Mouse (Mus musculus) lung, adult 2 months (tissue): ENCODE data around the gene Iqcf5.

Experiments
- CTCF ChIP-seq: fragments of 200-500 bp; IDR thresholded peaks from 2 replicates; pipeline ENCODE4 v1.5.1; 2011; ENCODE audit warnings: mild to moderate bottlenecking, low read length, control low read depth; ENCODE audit not compliant: insufficient read depth
- POLR2A ChIP-seq: fragments of 200-500 bp; IDR thresholded peaks from 2 replicates; pipeline ENCODE4 v1.6.1; 2011; ENCODE audit warnings: low read depth, mild to moderate bottlenecking, control low read depth, low read length, borderline replicate concordance; ENCODE audit errors: extremely low read depth

- TF ChIP-seq CTCF (no peak), POLR2A (no peak)
Observed at GRCm38 (mm10) chr9:106534975-106535374, 20.6 kb downstream of the Iqcf5 start.
